Mouse (Mus musculus) thymus, adult 2 months (tissue): ENCODE results near the gene Cpne5. TPM values are rescaled to one million over a fixed set of nuclear protein-coding genes. Genes with fewer than 3 reads are reported as not detected.

Source experiments
- DNase-seq: peaks from one replicate; pipeline ENCODE4 v3.0.0; 2021
- H3K27ac ChIP-seq: fragments of 200-500 bp; 2 replicates; pipeline ENCODE4 v1.5.1; 2012; ENCODE audit warnings: low read length, control low read depth; ENCODE audit not compliant: control insufficient read depth, insufficient read depth
- H3K27me3 ChIP-seq: fragments of 200-500 bp; 2 replicates; pipeline ENCODE4 v1.6.1; 2012; ENCODE audit warnings: mild to moderate bottlenecking, low read length, moderate library complexity, mixed read lengths; ENCODE audit not compliant: control insufficient read depth, insufficient read depth
- H3K36me3 ChIP-seq: fragments of 200-500 bp; 2 replicates; pipeline ENCODE4 v1.6.1; 2012; ENCODE audit warnings: mild to moderate bottlenecking, low read length, moderate library complexity; ENCODE audit not compliant: control insufficient read depth, insufficient read depth
- H3K4me1 ChIP-seq: fragments of 200-500 bp; replicated peaks from 2 replicates; pipeline ENCODE4 v1.6.1; 2012; ENCODE audit warnings: low read length; ENCODE audit not compliant: control insufficient read depth, insufficient read depth
- H3K4me3 ChIP-seq: fragments of 200-500 bp; 2 replicates; pipeline ENCODE4 v1.5.1; 2012; ENCODE audit warnings: mild to moderate bottlenecking, low read length, control low read depth, moderate library complexity; ENCODE audit not compliant: control insufficient read depth, insufficient read depth
- CTCF ChIP-seq: fragments of 200-500 bp; IDR thresholded peaks from 2 replicates; pipeline ENCODE4 v1.5.1; 2012; ENCODE audit warnings: mild to moderate bottlenecking, control low read depth, low read length, moderate library complexity, borderline replicate concordance; ENCODE audit not compliant: control insufficient read depth, poor library complexity, insufficient read depth; ENCODE audit errors: extremely low read depth
- POLR2A ChIP-seq: fragments of 200-500 bp; IDR thresholded peaks from 2 replicates; pipeline ENCODE4 v1.6.1; 2012; ENCODE audit warnings: mild to moderate bottlenecking, low read length, control low read depth, moderate library complexity; ENCODE audit not compliant: control insufficient read depth, poor library complexity, insufficient read depth; ENCODE audit errors: extremely low read depth
- WGBS: fragments of 180-500 bp; shearing (Covaris S2); methylation state at CpG from one replicate; pipeline ENCODE4 v1.1.7; 2018; 5-methylcytosine and 5-hydroxymethylcytosine counted together
- polyA plus RNA-seq: library from polyadenylated mRNA; depleted of rRNA; stranded (reverse); fragments of >200 nt; gene quantifications from 2 replicates; pipeline ENCODE4 v1.2.3, GENCODE M21; 2012

Gene Cpne5
- polyA plus RNA-seq, 1 experiment, result 4.6 TPM

- no peak for DNase-seq
Observed at GRCm38 (mm10) chr17:29145101-29145500, 92.9 kb downstream of the Cpne5 start.

DNA sequence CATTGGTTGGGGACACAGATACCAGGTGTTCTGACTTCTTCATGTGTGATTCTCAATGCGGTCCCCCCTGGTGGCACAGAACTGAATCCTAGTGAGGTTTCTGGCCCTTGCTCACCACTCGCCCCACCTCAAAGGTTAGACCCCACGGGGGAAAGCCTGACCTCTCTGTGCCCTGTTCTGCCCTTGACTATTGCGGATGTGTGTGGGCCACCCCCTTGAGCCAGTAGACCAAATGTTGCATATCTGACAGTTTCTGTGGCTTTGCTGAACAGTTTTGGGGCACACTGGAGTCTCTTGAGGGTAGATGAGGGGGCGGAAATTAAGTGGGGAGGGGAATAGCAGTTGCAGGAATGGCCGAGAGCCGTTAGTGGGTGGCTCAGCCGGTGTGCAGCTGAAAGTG, 94.7 kb downstream of the Cpne5 start:
- H3K4me3 ChIP-seq, result no peak overlapping the region
- no peaks in the 10 kb centered on the region for H3K36me3 ChIP-seq
- peak; percentile 30 for DNase-seq
- no peak for TF ChIP-seq POLR2A
- no peak for TF ChIP-seq CTCF
- WGBS, result 7% methylated on average over 8 of the region's 8 CpGs
- H3K27me3 ChIP-seq, result no peaks in the 10 kb centered on the region
- H3K4me1 ChIP-seq, result peaks cover 60% of the 10 kb centered on the region
- peak overlapping the region; percentile 70 for H3K27ac ChIP-seq

More at GRCm38 (mm10) chr17:29145101-29145500, 92.9 kb downstream of the Cpne5 start:
- TF ChIP-seq CTCF (no peak), POLR2A (no peak)
- Histone ChIP-seq H3K4me1 (peaks cover 70% of the 10 kb centered on the region), H3K27me3 (no peaks in the 10 kb centered on the region), H3K36me3 (no peaks in the 10 kb centered on the region), H3K4me3 (no peak overlapping the region), H3K27ac (no peak overlapping the region)
- 35% methylated on average over 12 of the region's 12 CpGs for WGBS

GRCm38 (mm10) chr17:29141577-29141976, 96.4 kb downstream of the Cpne5 start:
- no peak overlapping the region for H3K27ac ChIP-seq
- H3K36me3 ChIP-seq, result no peaks in the 10 kb centered on the region
- no peak for TF ChIP-seq CTCF
- TF ChIP-seq POLR2A, result no peak
- DNase-seq, result no peak
- WGBS, result 63% methylated on average over 3 of the region's 3 CpGs
- peaks cover 46% of the 10 kb centered on the region for H3K4me1 ChIP-seq
- no peak overlapping the region for H3K4me3 ChIP-seq
- no peaks in the 10 kb centered on the region for H3K27me3 ChIP-seq

DNA sequence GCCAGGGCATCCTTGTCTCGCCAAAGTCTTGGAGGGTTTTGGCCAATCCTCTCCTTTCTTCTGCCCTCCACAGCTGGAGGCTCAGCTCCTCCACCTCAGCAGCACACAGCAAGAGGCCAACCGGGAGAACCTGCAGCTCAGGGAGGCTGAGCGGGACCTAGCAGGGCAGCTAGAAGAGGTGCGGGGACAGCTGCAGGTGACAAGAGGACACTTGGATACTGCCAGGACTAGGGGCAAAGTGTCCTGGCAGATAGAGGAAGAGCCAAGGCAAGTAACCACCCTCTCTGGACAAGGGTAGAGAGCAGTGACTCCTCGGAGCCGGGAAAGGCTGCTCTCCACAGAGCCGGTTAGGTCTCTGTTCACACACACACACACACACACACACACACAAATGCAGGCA, 100.1 kb downstream of the Cpne5 start:
- 94% methylated on average over 7 of the region's 7 CpGs for WGBS
- H3K36me3 ChIP-seq, result no peaks in the 10 kb centered on the region
- H3K4me3 ChIP-seq, result no peak overlapping the region
- DNase-seq, result no peak
- TF ChIP-seq POLR2A (no peak), CTCF (no peak)
- H3K27ac ChIP-seq, result no peak overlapping the region
- peaks cover 47% of the 10 kb centered on the region for H3K4me1 ChIP-seq
- no peaks in the 10 kb centered on the region for H3K27me3 ChIP-seq

DNA sequence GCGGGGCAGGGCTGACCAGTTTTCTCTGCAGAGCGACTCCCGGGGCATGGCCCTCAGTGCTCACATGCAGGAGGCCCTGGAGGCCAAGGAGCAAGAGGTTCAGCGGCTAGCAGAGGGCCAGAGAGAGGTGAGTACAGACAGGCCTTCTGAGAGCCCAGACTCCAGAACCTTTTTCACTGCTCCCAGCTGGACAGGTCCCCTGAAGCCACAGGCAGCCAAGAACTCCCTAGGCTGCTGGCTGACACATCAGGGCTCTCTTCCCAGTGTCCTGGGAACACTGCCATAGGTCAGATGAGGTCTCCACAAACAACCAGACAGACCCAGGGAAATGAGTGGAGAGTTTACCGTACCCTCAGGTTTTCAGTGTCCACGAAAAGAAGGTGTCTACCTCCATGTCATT, 101.7 kb downstream of the Cpne5 start:
- Histone ChIP-seq H3K36me3 (no peaks in the 10 kb centered on the region), H3K27ac (peak overlapping the region; percentile 10; the same call in 1 of the 2 replicates), H3K4me3 (no peak overlapping the region), H3K27me3 (no peaks in the 10 kb centered on the region), H3K4me1 (peaks cover 46% of the 10 kb centered on the region)
- no peak for DNase-seq
- 82% methylated on average over 6 of the region's 6 CpGs for WGBS
- TF ChIP-seq CTCF (no peak), POLR2A (no peak)

- WGBS, result 6% methylated on average over 5 of the region's 5 CpGs
- DNase-seq, result peak; percentile 42
- TF ChIP-seq CTCF (no peak), POLR2A (no peak; the same call in 1 of the 2 replicates)
- Histone ChIP-seq H3K27me3 (no peaks in the 10 kb centered on the region), H3K36me3 (no peaks in the 10 kb centered on the region), H3K4me1 (peaks cover 47% of the 10 kb centered on the region), H3K4me3 (no peak overlapping the region), H3K27ac (peak overlapping the region; percentile 59; the same call in 1 of the 2 replicates)
Observed at GRCm38 (mm10) chr17:29135066-29135465, 102.9 kb downstream of the Cpne5 start.

GRCm38 (mm10) chr17:29129341-29129740, 108.6 kb downstream of the Cpne5 start:
- H3K36me3 ChIP-seq, result no peaks in the 10 kb centered on the region
- no peak overlapping the region for H3K4me3 ChIP-seq
- no peak for TF ChIP-seq CTCF
- no peak for TF ChIP-seq POLR2A
- no peak overlapping the region for H3K27ac ChIP-seq
- peaks cover 24% of the 10 kb centered on the region for H3K4me1 ChIP-seq
- H3K27me3 ChIP-seq, result no peaks in the 10 kb centered on the region
- no peak for DNase-seq
- 52% methylated on average over 5 of the region's 5 CpGs for WGBS
